Mouse (Mus musculus) hindbrain, embryonic 13.5 days (tissue): Measurements from ENCODE around the gene Snx7. TPM values are rescaled to one million over a fixed set of nuclear protein-coding genes. Genes with fewer than 3 reads are reported as not detected.

Source experiments
- ATAC-seq: fragments of 200-750 bp; cut with Nextera tagmentation; 2 replicates; pipeline ENCODE4 v1.8.0; 2017; ENCODE audit warnings: moderate TSS enrichment; ENCODE audit not compliant: low FRiP score
- H3K27ac ChIP-seq: fragments of 300-500 bp; sonication (generic); 2 replicates; pipeline ENCODE4 v1.5.1; 2015; ENCODE audit warnings: inconsistent platforms, mild to moderate bottlenecking, moderate library complexity
- H3K27me3 ChIP-seq: fragments of 300-500 bp; sonication (generic); 2 replicates; pipeline ENCODE4 v1.6.1; 2015; ENCODE audit warnings: mild to moderate bottlenecking, inconsistent platforms
- H3K36me3 ChIP-seq: fragments of 300-500 bp; sonication (generic); 2 replicates; pipeline ENCODE4 v1.6.1; 2015; ENCODE audit warnings: mild to moderate bottlenecking, inconsistent platforms
- H3K4me1 ChIP-seq: fragments of 300-500 bp; sonication (generic); replicated peaks from 2 replicates; pipeline ENCODE4 v1.6.1; 2015; ENCODE audit warnings: inconsistent platforms
- H3K4me2 ChIP-seq: fragments of 300-500 bp; sonication (generic); 2 replicates; pipeline ENCODE4 v1.6.1; 2015; ENCODE audit warnings: inconsistent platforms, mild to moderate bottlenecking, moderate library complexity
- H3K4me3 ChIP-seq: fragments of 300-500 bp; sonication (generic); 2 replicates; pipeline ENCODE4 v1.5.1; 2015; ENCODE audit warnings: mild to moderate bottlenecking, inconsistent platforms
- H3K9ac ChIP-seq: fragments of 300-500 bp; sonication (generic); 2 replicates; pipeline ENCODE4 v1.6.1; 2015; ENCODE audit warnings: mild to moderate bottlenecking, inconsistent platforms
- H3K9me3 ChIP-seq: fragments of 300-500 bp; sonication (generic); 2 replicates; pipeline ENCODE4 v1.6.1; 2016; ENCODE audit warnings: inconsistent platforms
- WGBS: fragments of 180-500 bp; shearing (Covaris S2); methylation state at CpG from one replicate; pipeline ENCODE4 v1.1.7; 2015; 5-methylcytosine and 5-hydroxymethylcytosine counted together
- polyA plus RNA-seq: library from polyadenylated mRNA; unstranded; fragments of >200 nt; fragmentation: Nextera tagmentation; extraction: Ambion mirVana; gene quantifications from 2 replicates; pipeline ENCODE4 v1.2.1, GENCODE M21; 2015

The Snx7 gene
- polyA plus RNA-seq, 1 experiment from 2014 or later = 10.7 TPM

DNA sequence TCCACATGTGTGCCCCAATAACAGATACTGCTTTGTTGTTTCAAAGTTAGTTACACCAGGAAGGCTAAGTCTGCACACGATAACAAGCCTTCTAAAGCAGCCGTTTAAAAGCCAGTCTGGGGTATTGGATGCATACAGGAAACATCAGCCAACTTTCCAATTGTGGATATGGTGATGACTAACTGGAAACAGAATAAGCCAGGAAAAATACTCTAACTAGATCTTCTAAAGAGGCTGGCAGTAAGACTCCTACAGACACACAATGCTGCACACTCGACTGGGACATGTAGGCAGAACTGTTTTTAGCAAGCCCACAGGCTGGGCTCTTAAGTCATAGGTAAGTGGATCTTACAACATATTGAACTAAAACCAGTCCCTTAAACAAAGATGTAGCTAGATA lies 15.0 kb downstream of the Snx7 start:
- no peaks in the 10 kb centered on the region for H3K36me3 ChIP-seq
- no peaks in the 10 kb centered on the region for H3K27me3 ChIP-seq
- no peak overlapping the region for H3K4me2 ChIP-seq
- 88% methylated on average over 3 of the region's 3 CpGs for WGBS
- ATAC-seq = no peak
- H3K9me3 ChIP-seq = no peaks in the 10 kb centered on the region
- no peak overlapping the region for H3K27ac ChIP-seq
- no peak overlapping the region for H3K4me3 ChIP-seq
- H3K9ac ChIP-seq = no peak overlapping the region
- no peaks in the 10 kb centered on the region for H3K4me1 ChIP-seq

GRCm38 (mm10) chr3:117852054-117852361 lies 16.7 kb downstream of the Snx7 start:
- H3K4me2 ChIP-seq = no peak overlapping the region
- H3K27ac ChIP-seq = 0 out of 2 replicates have a peak overlapping the region, but pooled peaks have one; percentile 12
- ATAC-seq = no peak; the same call in 1 of the 2 replicates
- H3K4me3 ChIP-seq = no peak overlapping the region
- no peaks in the 10 kb centered on the region for H3K9me3 ChIP-seq
- no peaks in the 10 kb centered on the region for H3K4me1 ChIP-seq
- H3K9ac ChIP-seq = no peak overlapping the region
- H3K36me3 ChIP-seq = no peaks in the 10 kb centered on the region
- H3K27me3 ChIP-seq = no peaks in the 10 kb centered on the region
- 69% methylated on average over 3 of the region's 3 CpGs for WGBS

- Histone ChIP-seq H3K27ac (0 out of 2 replicates have a peak overlapping the region, but pooled peaks have one; percentile 12), H3K27me3 (no peaks in the 10 kb centered on the region), H3K9me3 (no peaks in the 10 kb centered on the region), H3K9ac (no peak overlapping the region), H3K36me3 (no peaks in the 10 kb centered on the region), H3K4me1 (no peaks in the 10 kb centered on the region), H3K4me3 (no peak overlapping the region), H3K4me2 (no peak overlapping the region)
- ATAC-seq = 0 out of 2 replicates have a peak, but pooled peaks have one; percentile 36
- WGBS = 59% methylated on average over 18 of the region's 18 CpGs
Measured at GRCm38 (mm10) chr3:117851278-117852053, 17.3 kb downstream of the Snx7 start.

DNA sequence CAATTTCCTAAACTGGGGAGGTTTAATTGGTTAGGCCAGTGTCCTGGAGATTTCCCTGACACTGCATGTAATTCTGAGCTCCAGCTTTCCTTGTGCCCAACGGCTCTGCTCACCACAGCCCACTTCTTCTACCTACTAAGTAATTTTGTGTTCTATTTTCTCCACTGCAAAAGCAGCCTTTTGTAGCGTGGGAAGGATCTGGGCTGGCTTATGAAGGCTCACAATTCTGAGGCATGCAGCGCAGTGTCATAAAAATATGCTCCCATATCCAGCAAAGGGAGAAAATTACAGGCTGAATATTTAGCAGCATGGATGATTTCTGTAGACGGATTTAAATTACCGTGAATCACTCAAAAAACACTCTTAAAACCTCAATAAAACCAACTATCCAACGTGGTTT lies 19.9 kb downstream of the Snx7 start:
- H3K36me3 ChIP-seq = no peaks in the 10 kb centered on the region
- H3K9ac ChIP-seq = no peak overlapping the region
- H3K4me1 ChIP-seq = no peaks in the 10 kb centered on the region
- no peak overlapping the region for H3K4me2 ChIP-seq
- H3K9me3 ChIP-seq = no peaks in the 10 kb centered on the region
- 85% methylated on average over 6 of the region's 6 CpGs for WGBS
- no peak overlapping the region for H3K27ac ChIP-seq
- ATAC-seq = no peak
- no peak overlapping the region for H3K4me3 ChIP-seq
- H3K27me3 ChIP-seq = no peaks in the 10 kb centered on the region

DNA sequence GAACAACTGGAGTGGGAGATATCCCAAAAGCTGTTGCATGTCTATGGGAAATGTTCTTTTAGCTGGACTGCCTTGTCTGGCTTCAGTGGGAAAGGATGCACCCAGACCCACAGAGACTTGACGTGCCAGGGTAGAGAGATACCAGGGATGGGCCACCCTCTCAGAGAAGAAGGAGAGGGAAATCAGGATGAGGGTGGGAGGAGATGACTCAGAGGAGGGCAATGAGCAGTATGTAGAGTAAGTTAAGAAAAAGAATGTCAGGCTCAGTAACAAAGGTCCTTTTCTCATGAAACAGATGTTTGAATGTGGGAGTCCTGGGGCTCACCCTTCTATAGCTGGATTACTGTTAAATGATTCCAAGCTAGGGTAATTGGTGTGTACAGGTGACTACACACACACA lies 26.1 kb downstream of the Snx7 start:
- H3K27me3 ChIP-seq = no peaks in the 10 kb centered on the region
- 88% methylated on average over 1 of the region's 1 CpGs for WGBS
- H3K4me3 ChIP-seq = no peak overlapping the region
- H3K9me3 ChIP-seq = no peaks in the 10 kb centered on the region
- H3K9ac ChIP-seq = no peak overlapping the region
- H3K4me2 ChIP-seq = no peak overlapping the region
- H3K4me1 ChIP-seq = no peaks in the 10 kb centered on the region
- no peaks in the 10 kb centered on the region for H3K36me3 ChIP-seq
- ATAC-seq = no peak
- no peak overlapping the region for H3K27ac ChIP-seq

DNA sequence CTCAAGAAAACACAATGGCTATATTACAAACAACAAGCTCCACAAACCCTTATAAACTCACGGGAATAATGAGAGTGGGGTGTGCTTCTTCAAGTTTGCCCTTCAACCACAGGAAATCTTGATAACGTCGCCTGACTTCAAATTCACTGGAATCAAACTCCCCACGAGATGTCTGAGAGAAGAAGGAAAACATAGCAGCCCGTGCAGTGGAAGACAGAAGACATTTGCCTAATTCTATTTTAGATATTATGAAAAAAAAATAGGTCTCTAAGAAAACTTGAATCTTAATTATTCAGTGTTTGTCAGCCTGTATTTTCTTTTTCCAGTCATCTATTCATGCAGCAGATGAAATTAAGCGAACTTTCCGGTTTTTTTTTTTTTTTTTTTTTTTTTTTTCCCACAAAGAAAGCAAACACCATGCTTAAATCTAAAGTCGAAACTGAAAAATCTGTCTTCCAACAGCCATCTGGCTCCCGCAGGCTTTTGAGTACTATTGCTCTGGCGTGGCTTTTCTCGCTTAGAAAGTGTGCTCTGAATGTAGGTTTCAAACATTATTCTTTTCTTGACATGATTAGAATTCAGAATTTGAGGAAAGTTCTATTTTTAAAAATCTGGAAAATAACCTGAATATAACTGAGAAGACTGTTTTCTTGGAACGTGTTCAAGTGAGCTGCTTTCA lies 28.7 kb downstream of the Snx7 start:
- no peaks in the 10 kb centered on the region for H3K9me3 ChIP-seq
- no peaks in the 10 kb centered on the region for H3K27me3 ChIP-seq
- H3K4me3 ChIP-seq = no peak overlapping the region
- no peak for ATAC-seq
- no peak overlapping the region for H3K27ac ChIP-seq
- no peaks in the 10 kb centered on the region for H3K36me3 ChIP-seq
- H3K4me2 ChIP-seq = no peak overlapping the region
- 75% methylated on average over 12 of the region's 12 CpGs for WGBS
- H3K9ac ChIP-seq = no peak overlapping the region
- no peaks in the 10 kb centered on the region for H3K4me1 ChIP-seq

DNA sequence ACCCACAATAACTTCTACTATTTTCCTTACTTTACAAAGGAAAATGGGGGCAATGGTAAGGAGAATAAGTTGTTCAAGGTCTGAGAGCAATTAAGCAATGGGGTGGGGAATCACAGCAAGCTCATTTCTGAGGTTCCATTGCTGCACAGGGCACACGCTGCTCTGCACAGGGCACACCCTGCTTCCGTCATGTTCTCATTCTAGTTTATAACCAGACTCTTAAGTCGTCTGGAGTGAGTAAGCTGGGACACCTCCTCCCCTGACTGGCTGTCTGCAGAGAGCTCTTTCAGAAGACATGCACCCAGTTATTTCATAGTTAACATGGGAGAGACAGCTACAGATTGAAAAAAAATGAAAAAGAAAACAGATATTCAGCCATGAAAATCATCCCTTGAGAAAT lies 30.7 kb downstream of the Snx7 start:
- Histone ChIP-seq H3K4me3 (no peak overlapping the region), H3K4me2 (no peak overlapping the region), H3K36me3 (no peaks in the 10 kb centered on the region), H3K27ac (no peak overlapping the region), H3K9ac (no peak overlapping the region), H3K9me3 (no peaks in the 10 kb centered on the region), H3K27me3 (no peaks in the 10 kb centered on the region), H3K4me1 (no peaks in the 10 kb centered on the region)
- no peak for ATAC-seq
- WGBS = 75% methylated on average over 3 of the region's 3 CpGs

DNA sequence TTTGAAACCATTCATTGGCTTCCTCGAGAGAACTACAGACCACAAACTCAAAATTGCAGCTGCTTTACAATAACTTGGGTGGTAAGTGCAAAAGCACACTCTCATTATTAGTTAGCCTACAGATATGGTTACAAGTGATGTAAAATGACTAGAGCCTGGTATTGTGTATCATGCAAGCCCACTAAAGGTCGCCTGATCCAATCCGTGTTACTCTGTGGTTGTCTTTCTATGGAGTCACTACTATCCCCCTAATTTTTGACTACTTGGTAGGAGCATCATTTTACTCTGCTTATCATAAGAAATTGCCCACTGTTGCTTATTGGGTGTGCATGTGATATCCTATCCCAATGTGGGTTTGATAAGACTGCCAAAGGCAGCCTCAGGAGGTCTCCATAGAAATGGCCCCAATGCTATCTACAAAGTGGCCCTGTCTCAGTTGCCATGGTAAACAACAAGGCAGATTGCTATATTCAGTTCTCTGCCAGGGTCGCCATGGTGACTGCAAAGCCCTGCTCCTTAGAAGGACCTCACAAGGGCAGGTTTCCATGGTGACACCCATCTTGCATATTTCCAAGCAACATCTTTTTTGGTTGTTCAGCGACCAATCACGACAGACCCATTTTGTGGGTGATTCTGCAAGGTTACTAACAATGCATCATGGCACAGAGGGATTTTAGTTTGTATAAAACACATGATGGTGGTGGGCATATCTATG lies 42.1 kb downstream of the Snx7 start:
- Histone ChIP-seq H3K27ac (no peak overlapping the region), H3K36me3 (no peaks in the 10 kb centered on the region), H3K9me3 (no peaks in the 10 kb centered on the region), H3K4me2 (no peak overlapping the region), H3K4me3 (no peak overlapping the region), H3K4me1 (peaks cover 7% of the 10 kb centered on the region), H3K9ac (no peak overlapping the region), H3K27me3 (no peaks in the 10 kb centered on the region)
- ATAC-seq = peak; percentile 95
- WGBS = 45% methylated on average over 6 of the region's 6 CpGs

- no peaks in the 10 kb centered on the region for H3K36me3 ChIP-seq
- 90% methylated on average over 3 of the region's 3 CpGs for WGBS
- H3K27me3 ChIP-seq = no peaks in the 10 kb centered on the region
- H3K4me3 ChIP-seq = no peak overlapping the region
- H3K27ac ChIP-seq = no peak overlapping the region
- no peaks in the 10 kb centered on the region for H3K9me3 ChIP-seq
- no peak overlapping the region for H3K9ac ChIP-seq
- H3K4me2 ChIP-seq = no peak overlapping the region
- no peak for ATAC-seq
- peaks cover 7% of the 10 kb centered on the region for H3K4me1 ChIP-seq
Measured at GRCm38 (mm10) chr3:117823218-117823617, 45.5 kb downstream of the Snx7 start.

DNA sequence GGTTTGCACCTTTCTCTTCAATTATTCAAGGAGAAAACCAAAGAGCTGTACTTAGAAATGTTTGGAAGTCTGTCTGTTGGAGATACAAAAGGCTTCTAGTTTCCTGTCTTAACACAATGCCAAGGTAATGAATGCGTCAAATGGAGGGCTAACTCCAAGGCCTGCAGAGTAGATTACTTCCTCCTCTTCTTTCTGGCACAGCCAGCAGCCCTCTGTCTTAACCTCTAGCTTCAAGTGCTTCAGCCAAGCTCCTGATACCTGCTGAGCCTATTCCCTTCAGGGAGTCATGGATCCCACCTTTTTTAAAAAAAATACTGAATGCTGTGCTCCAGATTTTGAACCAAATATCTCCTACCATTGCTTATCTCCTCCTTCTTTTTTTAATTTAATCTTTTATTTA lies 51.1 kb downstream of the Snx7 start:
- H3K27me3 ChIP-seq = no peaks in the 10 kb centered on the region
- H3K9me3 ChIP-seq = no peaks in the 10 kb centered on the region
- H3K4me3 ChIP-seq = no peak overlapping the region
- H3K4me1 ChIP-seq = no peaks in the 10 kb centered on the region
- H3K9ac ChIP-seq = no peak overlapping the region
- ATAC-seq = no peak
- no peak overlapping the region for H3K27ac ChIP-seq
- no peak overlapping the region for H3K4me2 ChIP-seq
- H3K36me3 ChIP-seq = no peaks in the 10 kb centered on the region
- WGBS = 85% methylated on average over 1 of the region's 1 CpGs

- H3K27ac ChIP-seq = no peak overlapping the region
Measured at GRCm38 (mm10) chr3:117814218-117814617, 54.5 kb downstream of the Snx7 start.

DNA sequence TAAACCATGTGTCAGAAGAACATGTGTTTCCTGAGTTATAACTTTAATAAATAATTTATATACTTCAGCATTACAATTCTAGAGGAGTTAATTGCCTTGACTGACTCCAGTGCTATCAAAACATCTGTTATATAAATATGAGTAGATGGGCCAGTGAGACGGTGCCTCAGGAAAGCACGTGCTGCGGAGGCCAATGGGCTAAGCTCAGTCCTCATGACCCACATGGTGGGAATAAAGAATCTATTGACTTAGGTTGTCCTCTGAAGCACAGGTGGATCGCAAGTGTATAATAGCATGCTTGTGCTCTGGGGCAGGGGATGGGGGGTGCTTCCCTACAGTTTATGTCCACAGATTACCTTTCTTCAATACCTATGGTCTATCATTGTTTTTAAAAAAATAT lies 56.6 kb downstream of the Snx7 start:
- H3K27me3 ChIP-seq = no peaks in the 10 kb centered on the region
- H3K4me1 ChIP-seq = no peaks in the 10 kb centered on the region
- no peak overlapping the region for H3K4me3 ChIP-seq
- no peak overlapping the region for H3K4me2 ChIP-seq
- H3K9ac ChIP-seq = no peak overlapping the region
- H3K36me3 ChIP-seq = no peaks in the 10 kb centered on the region
- H3K9me3 ChIP-seq = no peaks in the 10 kb centered on the region
- ATAC-seq = no peak
- 86% methylated on average over 4 of the region's 4 CpGs for WGBS
- H3K27ac ChIP-seq = no peak overlapping the region

More at GRCm38 (mm10) chr3:117814218-117814617, 54.5 kb downstream of the Snx7 start:
- H3K9me3 ChIP-seq = no peaks in the 10 kb centered on the region
- no peaks in the 10 kb centered on the region for H3K27me3 ChIP-seq
- no peak for ATAC-seq
- no peaks in the 10 kb centered on the region for H3K4me1 ChIP-seq
- H3K36me3 ChIP-seq = no peaks in the 10 kb centered on the region
- WGBS = 71% methylated on average over 2 of the region's 2 CpGs
- no peak overlapping the region for H3K4me3 ChIP-seq
- no peak overlapping the region for H3K4me2 ChIP-seq
- no peak overlapping the region for H3K9ac ChIP-seq
